Mouse (Mus musculus): Measurements from ENCODE around the gene Ctcf.

Gene Ctcf

DNA sequence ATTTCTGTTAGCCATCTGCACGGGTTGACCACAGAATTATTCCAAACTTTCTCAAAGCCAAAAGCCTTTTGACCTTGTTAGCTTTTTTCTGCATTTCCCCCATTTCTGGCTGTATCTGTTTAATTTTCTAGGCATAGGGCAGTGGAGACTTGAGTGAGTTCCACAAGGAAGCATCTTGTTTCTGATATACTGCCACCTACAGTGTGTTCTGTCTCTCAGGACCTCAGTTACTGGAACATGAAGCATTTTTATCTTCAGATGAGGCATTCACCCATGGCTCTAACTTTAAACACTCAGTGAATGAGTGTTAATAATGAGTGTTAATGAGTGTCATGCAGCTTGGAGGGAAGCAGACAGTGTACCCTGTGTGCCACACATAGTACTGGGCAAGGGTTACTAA, 41.5 kb downstream of the Ctcf start:
- no peak for DNase-seq

DNA sequence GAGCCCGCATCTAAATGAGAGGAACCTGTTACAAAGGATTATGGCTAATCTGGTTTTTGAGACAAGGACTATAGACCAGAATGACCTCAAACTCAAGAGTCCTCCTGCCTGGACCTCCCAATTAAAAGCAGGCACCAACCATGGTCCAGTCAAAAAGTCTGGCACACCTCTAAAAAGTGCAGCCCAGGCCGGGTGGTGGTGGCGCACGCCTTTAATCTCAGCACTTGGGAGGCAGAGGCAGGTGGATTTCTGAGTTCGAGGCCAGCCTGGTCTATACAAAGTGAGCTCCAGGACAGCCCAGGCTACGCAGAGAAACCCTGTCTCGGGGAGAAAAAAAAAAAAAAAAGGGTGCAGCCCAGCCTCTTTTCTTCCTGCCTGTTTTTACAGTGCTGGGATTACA, 49.0 kb downstream of the Ctcf start:
- DNase-seq: no peak

DNA sequence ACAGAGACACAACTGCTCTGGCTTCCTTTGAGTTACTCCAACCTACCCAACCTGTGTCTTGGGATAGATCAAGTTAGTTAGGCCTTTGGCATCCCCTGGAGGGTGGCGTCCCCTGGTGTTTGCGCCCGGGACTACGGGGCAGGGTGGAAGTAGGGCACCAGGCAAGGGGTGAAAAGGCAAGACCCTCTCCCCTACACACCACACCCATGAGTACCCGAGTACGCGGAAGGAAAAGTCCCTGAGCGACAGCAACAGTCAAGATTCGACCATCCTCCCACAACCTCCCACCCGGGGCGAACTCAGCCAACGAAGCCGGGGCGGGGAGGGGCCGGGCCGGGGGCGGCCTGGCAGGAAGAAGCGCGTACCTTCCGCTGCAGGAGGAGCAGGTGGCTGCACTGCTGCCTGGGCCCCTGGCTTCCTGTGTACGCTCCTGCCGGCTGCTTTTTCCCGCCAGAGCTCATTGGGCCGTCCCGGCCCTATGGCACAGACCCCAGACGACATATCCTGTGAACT, 49.5 kb downstream of the Ctcf start, which contains the start of gene Carmil2:
Gene Carmil2 (plus strand): TSS at position 479 of the 513 bp plus-strand sequence.
- no peak for DNase-seq

DNA sequence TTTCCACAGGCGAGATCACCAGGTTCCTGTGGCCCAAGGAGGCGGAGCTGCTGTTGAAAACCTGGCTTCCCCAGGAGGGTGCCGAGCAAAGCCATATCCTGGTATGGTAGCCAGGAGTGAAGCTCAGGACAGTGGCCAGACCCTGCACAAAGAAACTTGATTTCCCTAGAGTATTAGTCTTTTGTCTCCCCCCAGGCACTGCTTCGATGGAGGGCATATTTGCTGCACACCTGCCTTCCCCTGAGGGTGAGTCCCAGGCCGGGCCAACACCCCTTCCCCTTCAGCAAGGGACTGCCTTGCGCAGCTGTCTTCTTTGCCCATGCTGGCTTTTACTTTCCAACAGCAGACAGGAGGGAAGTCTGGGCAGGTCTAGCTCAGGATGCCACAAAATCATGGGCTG, 50.2 kb downstream of the Ctcf start:
- no peak for DNase-seq

DNA sequence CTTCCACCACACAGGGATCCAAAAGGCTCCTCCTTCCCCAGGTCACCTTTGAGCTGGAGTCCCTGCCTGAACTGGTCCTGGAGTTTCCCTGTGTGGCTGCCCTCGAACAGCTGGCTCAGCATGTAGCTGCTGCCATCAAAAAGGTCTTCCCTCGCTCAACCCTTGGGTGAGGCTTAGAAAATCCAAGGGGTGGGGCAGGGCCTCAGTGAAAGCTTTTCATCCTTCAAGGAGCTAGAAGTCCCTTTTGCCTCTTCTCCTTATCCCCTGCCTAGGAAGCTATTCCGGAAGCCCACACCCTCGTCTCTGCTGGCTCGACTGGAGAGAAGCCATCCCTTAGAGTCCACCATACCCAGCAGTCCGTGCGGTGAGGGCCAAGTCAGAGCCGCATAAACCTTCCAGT, 51.1 kb downstream of the Ctcf start:
- no peak for DNase-seq

DNA sequence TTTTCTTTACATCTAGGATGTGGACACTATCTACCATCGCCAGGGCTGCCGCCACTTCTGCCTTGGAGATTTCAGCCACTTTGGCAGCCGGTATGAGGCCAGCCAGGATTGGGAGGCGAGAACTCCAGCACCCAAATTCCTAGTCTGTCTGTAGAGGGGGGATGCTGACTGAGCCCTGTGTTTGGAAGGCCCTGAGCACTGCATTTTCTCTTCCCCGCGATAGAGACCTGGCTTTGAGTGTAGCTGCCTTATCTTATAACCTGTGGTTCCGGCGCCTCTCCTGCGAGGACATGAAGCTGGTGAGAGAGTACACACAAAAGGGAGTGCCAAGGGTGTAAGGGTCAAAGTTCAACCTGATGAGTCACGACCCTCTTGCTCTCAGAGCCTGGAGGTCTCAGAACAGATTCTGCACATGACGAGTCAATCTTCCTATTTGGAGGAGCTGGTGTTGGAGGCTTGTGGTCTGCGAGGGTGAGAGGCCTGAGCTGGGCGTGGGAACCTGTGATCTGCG, 51.9 kb downstream of the Ctcf start:
- no peak for DNase-seq

DNA sequence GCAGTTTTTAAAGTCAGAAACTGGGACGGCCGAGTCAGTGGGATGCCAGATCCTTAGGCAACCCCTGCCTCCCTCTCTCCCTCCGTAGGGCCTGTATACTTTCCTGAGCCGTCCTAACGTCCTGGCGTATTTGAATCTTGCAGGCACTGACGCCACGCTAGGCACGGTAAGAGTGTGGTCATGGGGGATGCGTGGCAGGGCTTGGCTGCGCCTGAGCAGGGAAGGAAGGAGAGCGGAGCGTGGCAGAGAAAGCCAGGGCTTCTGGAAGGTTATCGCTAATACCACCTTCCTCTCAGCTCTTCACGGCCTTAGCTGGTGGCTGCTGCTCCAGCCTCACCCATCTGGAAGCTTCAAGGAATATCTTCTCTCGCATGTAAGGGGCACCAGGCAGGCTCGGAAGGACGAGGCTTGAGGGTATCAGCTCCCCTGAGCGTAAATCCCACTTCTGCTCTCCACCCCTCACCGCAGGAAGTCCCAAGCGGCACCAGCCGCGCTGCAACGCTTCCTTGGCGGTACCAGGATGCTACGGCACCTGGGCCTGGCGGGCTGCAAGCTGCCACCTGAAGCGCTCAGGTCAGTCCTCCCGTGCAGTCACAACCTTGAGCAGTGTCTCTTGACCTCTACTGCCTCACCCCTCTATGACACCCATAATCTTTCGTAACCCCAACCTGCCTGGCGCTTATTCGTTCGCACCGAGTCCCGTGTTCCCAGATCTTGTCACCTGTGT, 53.1 kb downstream of the Ctcf start:
- DNase-seq: no peak

DNA sequence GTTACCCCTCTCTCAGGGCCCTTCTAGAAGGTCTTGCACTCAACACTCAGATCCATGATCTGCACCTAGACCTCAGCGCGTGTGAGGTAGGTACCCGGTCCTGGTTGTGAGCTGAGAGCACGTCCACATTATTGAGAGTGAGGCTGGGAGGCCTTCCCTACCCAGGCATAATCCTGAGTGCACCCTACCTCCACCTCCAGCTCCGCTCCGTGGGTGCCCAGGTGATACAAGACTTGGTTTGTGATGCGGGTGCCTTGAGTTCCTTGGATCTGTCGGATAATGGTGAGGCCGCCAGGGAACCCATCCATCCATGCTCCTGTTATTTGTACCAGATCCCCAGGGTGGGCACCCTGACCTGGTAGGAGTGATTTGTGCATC, 53.6 kb downstream of the Ctcf start:
- DNase-seq: no peak

DNA sequence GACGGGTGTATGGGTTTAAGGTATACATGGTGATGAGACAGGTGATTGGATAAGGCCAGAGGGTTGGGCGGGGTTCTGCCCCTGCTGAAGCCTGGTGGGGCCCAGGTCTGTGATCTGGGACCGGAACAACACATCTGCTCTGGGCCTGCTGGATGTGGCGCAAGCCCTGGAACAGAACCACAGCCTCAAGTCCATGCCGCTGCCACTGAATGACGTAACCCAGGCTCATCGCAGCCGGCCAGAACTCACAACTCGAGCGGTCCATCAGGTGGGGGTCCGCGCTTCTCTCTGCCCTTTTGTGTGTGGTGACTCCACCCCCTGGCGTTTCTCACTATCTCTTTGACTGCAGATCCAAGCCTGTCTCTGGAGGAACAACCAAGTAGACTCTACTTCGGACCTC, 54.6 kb downstream of the Ctcf start:
- DNase-seq: no peak

DNA sequence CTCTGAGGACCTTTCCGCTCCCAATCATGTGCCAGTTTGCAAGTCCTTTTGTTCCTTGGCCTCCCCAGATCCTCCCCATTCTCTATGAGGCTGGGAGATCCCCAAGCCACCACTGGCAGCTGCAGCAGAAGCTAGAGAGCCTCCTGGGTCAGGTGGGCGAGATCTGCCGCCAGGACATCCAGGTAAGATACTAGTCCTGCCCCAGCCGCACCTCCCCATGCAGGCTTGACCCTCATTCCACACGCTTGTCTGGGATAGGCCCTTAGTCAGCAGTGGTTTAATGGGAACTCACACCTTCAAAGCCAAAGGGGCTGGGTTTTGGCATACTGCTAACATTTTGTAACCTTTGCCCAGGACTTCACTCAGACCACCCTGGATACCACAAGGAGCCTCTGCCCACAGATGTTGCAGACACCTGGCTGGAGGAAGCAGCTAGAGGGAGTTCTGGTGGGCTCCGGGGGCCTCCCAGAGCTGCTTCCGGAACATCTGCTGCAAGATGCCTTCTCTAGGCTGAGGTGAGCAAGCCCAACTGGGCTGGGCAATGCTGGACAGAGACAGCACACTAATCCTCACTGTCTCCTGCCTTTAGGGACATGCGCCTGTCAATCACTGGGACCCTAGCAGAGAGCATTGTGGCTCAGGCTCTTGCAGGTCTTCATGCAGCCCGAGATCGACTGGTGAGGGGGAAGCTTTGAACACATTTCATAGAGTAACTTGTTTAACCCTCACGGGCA, 56.2 kb downstream of the Ctcf start:
- DNase-seq: no peak

DNA sequence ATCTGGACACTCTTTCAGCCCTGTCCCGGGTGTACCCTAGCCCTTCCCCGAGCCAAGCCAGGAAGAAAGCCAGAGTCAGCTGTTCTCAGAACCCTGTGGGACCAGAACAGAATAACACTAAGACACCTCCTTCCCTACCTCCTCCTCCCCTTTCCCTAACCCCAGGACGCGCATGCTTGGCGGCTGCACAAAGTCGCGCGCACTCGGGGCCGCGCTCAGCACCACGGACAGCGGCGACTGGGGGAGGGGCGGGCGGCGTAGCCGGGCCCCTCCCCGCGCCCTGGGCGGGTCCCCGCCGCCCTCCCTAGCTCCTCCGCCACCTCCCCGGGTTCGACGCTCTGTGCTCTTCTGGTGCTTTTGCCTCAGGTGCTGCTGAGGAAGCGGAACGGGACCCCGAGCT, 57.3 kb downstream of the Ctcf start:
- peak; percentile 85 for DNase-seq

DNA sequence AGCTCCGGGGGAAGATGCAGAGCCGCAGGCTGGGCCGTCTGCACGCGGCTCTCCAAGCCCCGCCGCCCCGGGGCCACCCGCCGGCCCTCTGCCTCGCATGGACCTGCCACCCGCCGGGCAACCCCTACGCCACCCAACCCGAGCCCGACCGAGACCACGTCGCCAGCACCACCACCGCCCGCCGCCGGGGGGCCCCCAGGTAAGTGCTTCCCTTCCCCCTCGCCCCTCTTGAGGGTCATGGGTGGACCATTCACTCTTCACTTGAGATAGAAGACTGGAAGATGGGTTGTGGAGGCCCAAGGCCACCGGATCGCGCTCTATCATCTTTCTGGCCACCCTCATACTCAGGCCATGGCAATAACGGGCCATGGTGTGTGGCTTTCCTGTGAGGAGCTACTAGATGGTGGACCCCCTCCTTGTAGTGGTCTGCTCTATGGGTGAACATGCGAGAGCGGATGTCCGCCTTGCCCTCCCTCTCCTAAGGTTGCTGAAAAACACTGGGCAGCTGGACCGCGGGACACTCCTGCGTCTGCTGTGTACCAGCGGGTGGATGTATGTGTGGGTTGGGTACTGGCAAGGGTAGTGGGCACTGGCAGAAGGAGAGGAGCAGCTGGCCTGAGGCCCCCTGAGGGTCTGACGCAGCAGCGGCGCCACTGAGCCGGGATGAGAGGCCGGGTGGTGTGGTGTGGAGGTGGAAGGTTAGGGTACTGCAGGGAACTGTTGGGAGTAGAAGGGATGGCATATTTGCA, 57.9 kb downstream of the Ctcf start:
- peak; percentile 55 for DNase-seq

DNA sequence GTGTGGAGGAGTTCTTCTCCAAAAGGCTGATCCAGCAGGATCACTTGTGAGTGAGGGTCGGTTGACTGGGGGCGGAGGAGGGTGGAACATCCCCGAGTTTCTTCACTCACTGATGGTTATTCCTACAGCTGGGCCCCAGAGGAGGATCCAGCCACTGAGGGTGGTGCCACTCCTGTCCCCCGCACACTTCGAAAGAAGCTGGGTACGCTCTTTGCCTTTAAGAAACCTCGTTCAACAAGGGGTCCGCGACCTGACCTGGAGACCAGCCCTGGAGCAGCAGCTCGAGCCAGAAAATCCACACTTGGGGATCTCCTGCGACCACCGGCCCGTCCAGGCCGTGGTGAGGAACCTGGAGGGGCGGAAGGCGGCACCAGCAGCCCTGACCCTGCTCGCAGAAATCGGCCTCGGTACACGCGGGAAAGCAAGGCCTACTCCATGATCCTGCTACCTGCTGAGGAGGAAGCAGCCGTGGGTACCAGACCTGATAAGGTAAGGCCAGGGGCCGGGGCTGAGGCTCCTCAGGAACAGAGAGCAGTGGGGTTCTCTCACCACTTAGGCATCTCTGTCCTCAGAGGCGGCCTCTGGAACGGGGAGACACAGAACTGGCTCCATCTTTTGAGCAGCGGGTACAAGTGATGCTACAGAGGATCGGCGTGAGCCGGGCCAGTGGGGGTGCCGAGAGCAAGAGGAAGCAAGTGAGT, 58.9 kb downstream of the Ctcf start:
- no peak for DNase-seq

DNA sequence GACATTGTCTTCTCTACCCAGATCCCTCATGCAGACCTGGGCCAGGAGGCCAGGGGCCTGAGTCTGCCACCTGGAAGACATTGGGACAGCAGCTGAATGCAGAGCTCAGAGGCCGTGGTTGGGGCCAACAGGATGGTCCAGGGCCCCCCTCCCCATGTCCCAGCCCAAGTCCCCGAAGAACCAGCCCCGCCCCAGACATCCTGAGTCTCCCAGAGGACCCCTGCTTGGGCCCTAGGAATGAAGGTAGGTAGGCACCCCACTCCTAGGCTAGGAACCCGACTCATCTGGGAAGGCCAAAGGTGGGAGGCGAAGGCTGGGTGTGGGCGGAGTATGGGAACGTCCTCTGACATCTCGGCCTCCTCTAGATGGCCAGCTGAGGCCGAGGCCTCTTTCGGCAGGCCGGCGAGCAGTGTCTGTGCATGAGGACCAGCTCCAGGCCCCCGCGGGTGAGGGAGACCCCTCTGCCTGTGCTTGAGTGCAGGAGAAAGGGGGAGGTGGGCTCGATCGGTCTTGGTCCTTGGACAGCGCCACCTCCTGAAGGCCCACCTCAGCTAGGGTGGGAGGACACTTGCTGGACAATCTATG, 60.9 kb downstream of the Ctcf start:
- DNase-seq: no peak

DNA sequence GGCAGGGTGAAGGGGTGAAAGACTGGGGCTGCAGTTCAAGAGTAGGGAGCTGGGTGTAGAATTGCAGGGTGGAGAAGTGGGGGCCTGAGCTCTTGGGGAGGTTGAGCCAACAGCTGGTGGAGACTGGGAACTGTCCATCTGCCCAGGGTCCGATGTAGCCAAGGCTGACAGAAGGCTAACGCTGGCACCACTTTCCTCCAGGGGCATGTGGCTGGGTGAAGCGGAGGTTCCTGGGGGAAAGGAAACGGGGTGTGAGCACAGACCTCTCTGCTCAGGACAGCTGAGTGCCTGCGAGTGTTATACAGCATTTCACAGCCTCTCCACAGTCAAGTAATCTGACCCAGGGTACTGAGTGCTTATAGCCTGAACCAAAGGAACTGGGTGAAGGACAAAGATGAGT, 62.4 kb downstream of the Ctcf start:
- DNase-seq: no peak

DNA sequence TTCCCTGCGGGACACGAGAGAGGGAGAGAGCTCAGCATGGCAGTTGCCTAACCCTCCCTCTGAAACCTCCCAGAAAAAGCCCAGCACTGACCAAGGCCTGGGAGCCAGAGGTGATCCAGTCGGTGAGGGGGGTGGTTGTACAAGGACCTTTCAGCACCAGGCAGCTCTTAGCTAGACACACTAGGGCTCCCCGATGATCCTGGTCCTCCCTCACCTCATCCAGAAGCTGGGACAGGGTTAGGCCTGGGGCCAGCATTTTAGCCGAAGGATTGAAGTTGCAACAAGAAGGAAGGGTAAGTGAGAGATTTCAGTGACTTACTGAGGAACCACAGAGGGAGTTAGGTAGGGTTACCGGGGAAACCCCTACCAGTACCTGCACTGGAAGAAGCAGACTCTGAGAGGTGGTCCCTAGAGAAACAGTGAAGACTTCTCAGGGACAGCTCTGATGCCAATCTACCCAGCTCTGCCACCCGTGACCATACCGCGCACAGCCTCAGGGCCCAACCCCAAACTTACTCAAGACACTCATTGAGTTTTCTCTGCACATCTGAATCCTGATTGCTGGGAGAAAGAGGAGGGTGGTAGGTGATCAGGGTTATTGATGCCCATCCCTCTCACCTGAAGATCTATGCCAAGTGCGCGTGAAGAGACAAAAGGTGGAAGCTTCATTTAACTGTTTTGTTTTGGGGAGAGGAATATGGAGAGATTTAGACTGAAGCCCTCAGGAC, 63.3 kb downstream of the Ctcf start:
- no peak for DNase-seq

DNA sequence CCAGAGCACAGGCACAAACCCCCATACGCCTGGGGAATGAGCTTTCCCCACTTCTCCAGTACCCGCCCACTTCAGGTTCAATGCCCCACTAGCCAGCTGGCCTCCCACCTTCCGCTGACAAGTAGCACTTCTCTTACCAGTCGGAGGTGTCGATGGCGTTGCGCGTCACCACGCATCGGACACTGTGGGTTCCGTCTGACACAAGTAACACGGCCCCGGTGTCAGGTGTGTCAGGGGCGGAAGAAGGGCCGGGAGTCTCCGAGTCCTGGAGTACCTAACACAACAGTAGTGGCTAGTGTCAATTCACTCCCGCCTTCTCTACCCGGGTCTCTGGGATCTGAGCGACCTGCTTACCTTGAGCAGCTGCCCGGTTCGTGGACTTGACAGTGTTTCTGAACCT, 64.2 kb downstream of the Ctcf start:
- DNase-seq: no peak

DNA sequence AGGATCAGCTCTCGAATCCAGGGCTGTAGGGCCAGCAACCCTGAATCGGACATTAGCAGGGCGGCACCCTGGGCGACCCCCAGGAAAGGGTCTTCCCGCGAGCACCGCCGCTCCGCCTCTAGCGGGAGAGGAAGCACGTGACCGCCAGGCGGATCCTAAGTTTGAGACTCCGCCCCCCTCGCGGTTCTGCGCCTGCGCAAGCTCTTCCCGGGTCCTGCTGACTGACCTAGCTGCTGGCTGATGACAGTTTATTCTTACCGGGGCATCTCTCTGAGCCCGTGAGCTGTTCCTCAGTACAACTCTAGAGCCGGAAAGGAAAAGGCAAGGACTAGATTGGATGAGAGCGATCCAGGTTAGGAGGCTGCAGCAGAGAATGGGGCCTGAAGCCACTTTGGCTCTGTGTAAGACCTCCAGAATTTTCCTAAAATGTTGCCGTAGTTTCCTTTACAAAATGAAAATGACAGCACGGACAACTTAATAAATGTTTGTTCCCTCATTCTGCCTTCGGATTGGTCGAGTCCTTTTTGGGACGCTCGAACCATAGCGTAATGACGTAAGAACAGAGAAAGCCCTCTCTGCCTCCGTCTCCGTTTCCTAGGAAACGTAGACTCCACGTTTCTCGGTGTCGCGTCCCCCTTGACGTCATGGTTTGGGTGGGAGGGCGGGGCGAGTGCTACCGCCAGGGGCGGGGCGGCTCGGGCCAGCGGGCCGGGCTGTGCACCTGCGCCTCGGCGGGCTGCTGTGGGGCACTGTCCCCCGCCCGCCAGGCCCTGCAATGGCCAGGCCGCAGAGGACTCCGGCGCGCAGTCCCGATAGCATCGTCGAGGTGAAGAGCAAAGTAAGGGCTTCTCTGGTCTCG, 64.8 kb downstream of the Ctcf start, which contains the start of the genes Acd and Pard6a:
Gene Acd (minus strand): TSS at position 137 of the 859 bp plus-strand sequence.
Gene Pard6a (plus strand): TSS at position 183 of the 859 bp plus-strand sequence.
- peak; percentile 92 for DNase-seq

DNA sequence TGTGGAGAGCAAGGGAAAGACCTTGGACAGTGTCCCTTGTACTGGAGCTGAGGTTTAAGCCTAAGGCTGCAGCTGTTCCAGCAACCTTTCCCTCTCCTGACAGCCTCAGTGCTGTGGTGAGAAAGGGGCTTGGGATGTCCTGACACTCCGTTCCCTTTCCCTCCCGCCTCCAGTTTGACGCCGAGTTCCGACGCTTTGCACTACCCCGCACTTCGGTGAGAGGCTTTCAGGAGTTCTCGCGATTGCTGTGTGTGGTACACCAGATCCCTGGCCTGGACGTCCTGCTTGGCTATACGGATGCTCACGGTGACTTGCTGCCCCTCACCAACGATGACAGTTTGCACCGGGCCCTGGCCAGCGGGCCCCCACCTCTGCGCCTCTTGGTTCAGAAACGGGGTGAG, 65.6 kb downstream of the Ctcf start:
- no peak for DNase-seq

DNA sequence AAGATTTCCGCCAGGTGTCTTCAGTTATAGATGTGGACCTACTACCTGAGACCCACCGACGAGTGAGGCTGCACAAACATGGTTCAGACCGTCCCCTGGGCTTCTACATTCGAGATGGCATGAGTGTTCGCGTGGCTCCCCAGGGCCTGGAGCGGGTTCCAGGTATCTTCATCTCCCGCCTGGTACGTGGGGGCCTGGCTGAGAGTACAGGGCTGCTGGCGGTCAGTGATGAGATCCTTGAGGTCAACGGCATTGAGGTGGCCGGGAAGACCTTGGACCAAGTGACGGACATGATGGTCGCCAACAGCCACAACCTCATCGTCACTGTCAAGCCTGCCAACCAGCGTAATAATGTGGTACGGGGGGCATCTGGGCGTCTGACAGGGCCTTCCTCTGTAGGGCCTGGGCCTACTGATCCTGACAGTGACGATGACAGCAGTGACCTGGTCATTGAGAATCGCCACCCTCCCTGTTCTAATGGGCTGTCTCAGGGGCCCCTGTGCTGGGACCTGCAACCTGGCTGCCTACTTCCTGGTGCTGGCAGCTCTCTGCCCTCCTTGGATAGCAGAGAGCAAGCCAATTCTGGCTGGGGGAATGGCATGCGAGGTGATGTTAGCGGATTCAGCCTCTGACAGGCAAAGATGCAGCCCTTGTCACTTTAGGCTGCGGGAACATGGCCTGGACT, 66.5 kb downstream of the Ctcf start:
- no peak for DNase-seq

Data from right cerebral cortex, postnatal 25 days (tissue).